ENCODE assay signal across 21 mouse cellular contexts in genomic region chr1:58114666-58115375, GRCm38 (mm10). TPM values are rescaled to one million over a fixed set of nuclear protein-coding genes. Genes with fewer than 3 reads are reported as not detected.
DNase-seq lines count a peak whose midpoint lies in the region; ATAC-seq and TF ChIP-seq lines count a peak whose summit lies in the region.
"Had no signal": no experiment of that assay in that cellular context is flagged by ENCODE, and none has a peak within 500 bp of the region (broad histone marks: within the 10 kb centered on the region; RNA-seq: fewer than 3 reads in every experiment).

No protein-coding gene starts in this region.

- H3K27ac ChIP-seq in kidney, embryonic 14.5 days (ENCODE audit: low read depth, low read length), result peak overlapping the region; percentile 2; the same call in 1 of the 2 replicates
- no peak overlapping the region for H3K27ac ChIP-seq in lung, postnatal 0 days (ENCODE audit: low read length)
- H3K27ac ChIP-seq: embryonic facial prominence, embryonic 12.5 days; forebrain, embryonic 12.5 days; hindbrain, embryonic 10.5 days; hindbrain, embryonic 14.5 days had no signal

- H3K4me2 ChIP-seq in kidney, embryonic 14.5 days (replicated peaks; ENCODE audit: low read depth, low read length), result no peak overlapping the region
- peak overlapping the region; percentile 17; the same call in 1 of the 2 replicates for H3K4me2 ChIP-seq in lung, postnatal 0 days (replicated peaks; ENCODE audit: low read depth, low read length)
- H3K4me2 ChIP-seq: embryonic facial prominence, embryonic 12.5 days; forebrain, embryonic 12.5 days; hindbrain, embryonic 14.5 days had no signal

- no peak for TF ChIP-seq EP300 in lung, postnatal 0 days (IDR thresholded peaks at IDR 0.05)

- no peak for TF ChIP-seq CTCF in lung, postnatal 0 days (IDR thresholded peaks at IDR 0.05)
- TF ChIP-seq CTCF in lung, adult 2 months (IDR thresholded peaks at IDR 0.05; ENCODE audit: insufficient read depth, low read length), result no peak

- DNase-seq in kidney, adult 9 months, result no peak
- peak; percentile 2 for DNase-seq in kidney, postnatal 14 days
- no peak for DNase-seq in kidney, adult 11 months
- no peak for DNase-seq in lung, postnatal 0 days (ENCODE audit: low spot score)
- no peak for DNase-seq in lung, adult 2 months
- DNase-seq: adrenal gland, postnatal 14 days; cerebellum, adult 11-12 months; cerebellum, adult 9-10 months; cerebellum, postnatal 25 days; gastrocnemius, postnatal 14 days; heart, postnatal 14 days had no signal

- no peak overlapping the region for H3K9ac ChIP-seq in kidney, embryonic 14.5 days (ENCODE audit: low read depth, low read length)
- H3K9ac ChIP-seq in lung, postnatal 0 days (replicated peaks; ENCODE audit: low read depth), result no peak overlapping the region
- H3K9ac ChIP-seq: embryonic facial prominence, embryonic 12.5 days; forebrain, embryonic 12.5 days; hindbrain, embryonic 14.5 days had no signal

- no peaks in the 10 kb centered on the region for H3K27me3 ChIP-seq in kidney, embryonic 14.5 days (ENCODE audit: control insufficient read depth, insufficient read depth, low read length)
- no peaks in the 10 kb centered on the region for H3K27me3 ChIP-seq in lung, postnatal 0 days (replicated peaks; ENCODE audit: insufficient read depth, low read length)
- H3K27me3 ChIP-seq: CH12.LX; embryonic facial prominence, embryonic 12.5 days; forebrain, embryonic 12.5 days; Patski had no signal

- no peaks in the 10 kb centered on the region for H3K36me3 ChIP-seq in kidney, embryonic 14.5 days (ENCODE audit: control insufficient read depth, insufficient read depth, low read length)
- H3K36me3 ChIP-seq in lung, postnatal 0 days (ENCODE audit: insufficient read depth, low read length), result no peaks in the 10 kb centered on the region
- H3K36me3 ChIP-seq: embryonic facial prominence, embryonic 12.5 days; forebrain, embryonic 12.5 days; hindbrain, embryonic 10.5 days had no signal

- ATAC-seq in kidney, embryonic 14.5 days (ENCODE audit: low FRiP score, low TSS enrichment), result peak; percentile 35; the same call in 1 of the 2 replicates
- ATAC-seq in lung, postnatal 0 days, result no peak
- ATAC-seq in erythroblast, adult 5-6 weeks (replicated peaks; ENCODE audit: low FRiP score, poor library complexity, severe bottlenecking), result no peak
- ATAC-seq: activated CD4-positive, CD25-positive, alpha-beta regulatory T cell, adult 4 months; forebrain, embryonic 16.5 days; Patski had no signal

- 45% methylated on average over 12 of the region's 12 CpGs for WGBS in kidney, embryonic 14.5 days
- 50% methylated on average over 12 of the region's 12 CpGs for WGBS in lung, postnatal 0 days
- WGBS in lung, adult 2 months, result 54% methylated on average over 12 of the region's 12 CpGs

- no peaks in the 10 kb centered on the region for H3K4me1 ChIP-seq in kidney, embryonic 14.5 days (ENCODE audit: control insufficient read depth, insufficient read depth, low read length)
- no peaks in the 10 kb centered on the region for H3K4me1 ChIP-seq in lung, postnatal 0 days (ENCODE audit: insufficient read depth, low read depth, low read length)
- no peaks in the 10 kb centered on the region; the same call in 1 of the 2 replicates for H3K4me1 ChIP-seq in lung, adult 2 months (ENCODE audit: control insufficient read depth, insufficient read depth, low read length)
- H3K4me1 ChIP-seq: forebrain, embryonic 12.5 days; hindbrain, embryonic 10.5 days had no signal

- no peak overlapping the region for H3K4me3 ChIP-seq in kidney, embryonic 14.5 days (ENCODE audit: low read length)
- H3K4me3 ChIP-seq in lung, postnatal 0 days (ENCODE audit: low read depth, low read length), result no peak overlapping the region
- no peak overlapping the region for H3K4me3 ChIP-seq in lung, adult 2 months (replicated peaks; ENCODE audit: extremely low read depth, low read depth, low read length)
- H3K4me3 ChIP-seq: embryonic facial prominence, embryonic 12.5 days; forebrain, embryonic 12.5 days; hindbrain, embryonic 10.5 days had no signal

- H3K9me3 ChIP-seq in kidney, embryonic 14.5 days (ENCODE audit: control insufficient read depth, low read length), result no peaks in the 10 kb centered on the region
- H3K9me3 ChIP-seq in lung, postnatal 0 days (ENCODE audit: low read length), result no peaks in the 10 kb centered on the region
- H3K9me3 ChIP-seq: embryonic facial prominence, embryonic 12.5 days; forebrain, embryonic 12.5 days; hindbrain, embryonic 10.5 days had no signal

- no peak for TF ChIP-seq POLR2A in lung, adult 2 months (IDR thresholded peaks at IDR 0.05; ENCODE audit: borderline replicate concordance, extremely low read depth, low read depth, low read length)

RNA-seq across cellular contexts. Expression of gene Aox3, which starts 1.9 kb away (rescaled TPM):
- 4.4 and 5.0 TPM in 2 replicates for polyA plus RNA-seq in kidney, embryonic 14.5 days (2014; fragmentation: Nextera tagmentation; extraction: Ambion mirVana)
- 9.4 and 9.9 TPM in 2 replicates for polyA plus RNA-seq in lung, postnatal 0 days (2015; fragmentation: Nextera tagmentation; extraction: Ambion mirVana)
- polyA plus RNA-seq in lung, adult 2 months (2012; rRNA removed), result 23.9 and 41.6 TPM in 2 replicates
- not detected in 2 replicates for total RNA-seq in erythroblast, adult 5-6 weeks (2015; ENCODE audit: low replicate concordance)
- not detected in 2 replicates for total RNA-seq in erythroblast, adult 5-6 weeks (2017; ENCODE audit: low replicate concordance)
- polyA plus RNA-seq: activated CD4-positive, CD25-positive, alpha-beta regulatory T cell, adult 4 months had no signal
